Mouse (Mus musculus) embryonic facial prominence, embryonic 12.5 days (tissue): ENCODE measurements at regions not wholly inside any gene's neighbourhood (a gene's known extent, or its start where the extent isn't known, plus 50 kb on each side); places are given as distances from the start of the nearest gene placed in this dataset.

Source experiments
- ATAC-seq: fragments of 200-750 bp; cut with Nextera tagmentation; 2 replicates; pipeline ENCODE4 v1.8.0; 2017; ENCODE audit not compliant: insufficient number of reproducible peaks, insufficient read depth, low FRiP score, low TSS enrichment
- H3K27ac ChIP-seq: fragments of 300-500 bp; sonication (generic); 2 replicates; pipeline ENCODE4 v1.5.1; 2016; ENCODE audit warnings: mild to moderate bottlenecking
- H3K27me3 ChIP-seq: fragments of 300-500 bp; sonication (generic); 2 replicates; pipeline ENCODE4 v1.6.1; 2016; ENCODE audit warnings: mild to moderate bottlenecking, moderate library complexity
- H3K36me3 ChIP-seq: fragments of 300-500 bp; sonication (generic); 2 replicates; pipeline ENCODE4 v1.6.1; 2016; ENCODE audit warnings: mild to moderate bottlenecking
- H3K4me1 ChIP-seq: fragments of 300-500 bp; sonication (generic); 2 replicates; pipeline ENCODE4 v1.6.1; 2016
- H3K4me2 ChIP-seq: fragments of 300-500 bp; sonication (generic); replicated peaks from 2 replicates; pipeline ENCODE4 v1.6.1; 2016; ENCODE audit warnings: mild to moderate bottlenecking, moderate library complexity
- H3K4me3 ChIP-seq: fragments of 300-500 bp; sonication (generic); 2 replicates; pipeline ENCODE4 v1.5.1; 2016; ENCODE audit warnings: mild to moderate bottlenecking
- H3K9ac ChIP-seq: fragments of 300-500 bp; sonication (generic); 2 replicates; pipeline ENCODE4 v1.6.1; 2016; ENCODE audit warnings: mild to moderate bottlenecking, moderate library complexity
- H3K9me3 ChIP-seq: fragments of 300-500 bp; sonication (generic); 2 replicates; pipeline ENCODE4 v1.6.1; 2016; ENCODE audit warnings: mild to moderate bottlenecking, moderate library complexity
- WGBS: fragments of 180-500 bp; shearing (Covaris S2); methylation state at CpG from one replicate; pipeline ENCODE4 v1.1.7; 2016; 5-methylcytosine and 5-hydroxymethylcytosine counted together

DNA sequence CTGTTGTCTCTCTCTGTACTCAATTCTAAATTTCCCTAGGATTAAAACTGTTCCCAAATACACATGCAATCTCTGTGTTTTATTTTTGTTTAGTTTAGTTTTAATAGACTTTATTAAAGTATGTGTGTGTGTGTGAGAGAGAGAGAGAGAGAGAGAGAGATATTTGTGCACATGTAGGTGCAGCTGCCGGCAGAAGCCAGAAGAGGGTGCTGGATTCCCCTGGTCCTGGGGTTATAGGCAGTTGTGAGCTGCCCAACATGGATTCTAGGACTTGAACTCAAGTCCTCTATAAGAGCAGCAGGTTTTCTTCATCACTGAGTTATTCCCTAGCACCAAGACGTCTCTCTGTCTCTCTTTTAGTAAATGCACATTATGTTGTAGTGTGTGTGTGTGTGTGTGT is 64.7 kb upstream of the Slc22a12 start:
- H3K9ac ChIP-seq: no peak overlapping the region
- no peak overlapping the region for H3K4me2 ChIP-seq
- no peak overlapping the region for H3K4me3 ChIP-seq
- ATAC-seq: no peak
- WGBS: 86% methylated on average over 2 of the region's 2 CpGs
- H3K27ac ChIP-seq: no peak overlapping the region
- H3K27me3 ChIP-seq: no peaks in the 10 kb centered on the region
- no peaks in the 10 kb centered on the region for H3K36me3 ChIP-seq
- H3K4me1 ChIP-seq: no peaks in the 10 kb centered on the region
- H3K9me3 ChIP-seq: no peaks in the 10 kb centered on the region

DNA sequence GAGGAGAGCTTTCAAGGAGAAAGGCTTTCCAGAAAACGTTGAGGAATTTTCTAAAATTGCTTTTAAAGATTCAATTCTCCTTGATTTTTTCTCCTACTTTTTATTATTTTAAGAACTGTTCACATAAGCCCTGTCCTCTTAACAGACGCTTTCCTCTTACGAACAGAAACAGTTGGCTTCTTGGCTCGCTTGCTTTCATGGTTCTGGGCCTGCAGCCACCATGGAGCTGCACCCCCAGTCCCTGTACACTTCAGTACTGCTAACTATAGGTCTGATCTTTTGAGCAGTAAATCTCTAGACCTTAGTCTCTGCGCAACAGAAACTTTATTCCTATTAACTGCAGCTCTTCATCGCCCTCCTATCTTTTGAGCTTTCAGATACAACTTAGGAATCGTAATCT is 63.8 kb upstream of the Slc22a12 start:
- Histone ChIP-seq H3K4me3 (no peak overlapping the region), H3K4me2 (no peak overlapping the region), H3K9ac (no peak overlapping the region), H3K27ac (no peak overlapping the region), H3K9me3 (no peaks in the 10 kb centered on the region), H3K27me3 (no peaks in the 10 kb centered on the region), H3K36me3 (no peaks in the 10 kb centered on the region), H3K4me1 (no peaks in the 10 kb centered on the region)
- 86% methylated on average over 7 of the region's 7 CpGs for WGBS
- no peak for ATAC-seq

GRCm38 (mm10) chr19:6604702-6605101 is 61.9 kb upstream of the Slc22a12 start:
- WGBS: 55% methylated on average over 8 of the region's 8 CpGs
- Histone ChIP-seq H3K4me3 (no peak overlapping the region), H3K27me3 (no peaks in the 10 kb centered on the region), H3K9ac (no peak overlapping the region), H3K27ac (no peak overlapping the region), H3K4me1 (no peaks in the 10 kb centered on the region), H3K9me3 (no peaks in the 10 kb centered on the region), H3K4me2 (no peak overlapping the region), H3K36me3 (no peaks in the 10 kb centered on the region)
- ATAC-seq: no peak

- Histone ChIP-seq H3K27me3 (no peaks in the 10 kb centered on the region), H3K4me2 (no peak overlapping the region), H3K4me1 (no peaks in the 10 kb centered on the region), H3K36me3 (no peaks in the 10 kb centered on the region), H3K9ac (no peak overlapping the region), H3K27ac (no peak overlapping the region), H3K9me3 (no peaks in the 10 kb centered on the region), H3K4me3 (no peak overlapping the region)
- 40% methylated on average over 12 of the region's 12 CpGs for WGBS
- ATAC-seq: no peak
Observed at GRCm38 (mm10) chr19:6600873-6601530, 58.2 kb upstream of the Slc22a12 start.

GRCm38 (mm10) chr19:6599281-6599680 is 56.4 kb upstream of the Slc22a12 start:
- no peaks in the 10 kb centered on the region for H3K4me1 ChIP-seq
- H3K9ac ChIP-seq: no peak overlapping the region
- H3K4me2 ChIP-seq: no peak overlapping the region
- WGBS: 81% methylated on average over 3 of the region's 3 CpGs
- H3K27me3 ChIP-seq: no peaks in the 10 kb centered on the region
- H3K9me3 ChIP-seq: no peaks in the 10 kb centered on the region
- no peak for ATAC-seq
- H3K36me3 ChIP-seq: no peaks in the 10 kb centered on the region
- no peak overlapping the region for H3K27ac ChIP-seq
- H3K4me3 ChIP-seq: no peak overlapping the region

- no peak overlapping the region for H3K4me3 ChIP-seq
- H3K9me3 ChIP-seq: no peaks in the 10 kb centered on the region
- H3K9ac ChIP-seq: no peak overlapping the region
- no peaks in the 10 kb centered on the region for H3K36me3 ChIP-seq
- WGBS: 82% methylated on average over 3 of the region's 3 CpGs
- no peak for ATAC-seq
- no peak overlapping the region for H3K4me2 ChIP-seq
- no peaks in the 10 kb centered on the region for H3K4me1 ChIP-seq
- no peak overlapping the region for H3K27ac ChIP-seq
- H3K27me3 ChIP-seq: no peaks in the 10 kb centered on the region
Observed at GRCm38 (mm10) chr19:6598186-6598585, 55.4 kb upstream of the Slc22a12 start.

DNA sequence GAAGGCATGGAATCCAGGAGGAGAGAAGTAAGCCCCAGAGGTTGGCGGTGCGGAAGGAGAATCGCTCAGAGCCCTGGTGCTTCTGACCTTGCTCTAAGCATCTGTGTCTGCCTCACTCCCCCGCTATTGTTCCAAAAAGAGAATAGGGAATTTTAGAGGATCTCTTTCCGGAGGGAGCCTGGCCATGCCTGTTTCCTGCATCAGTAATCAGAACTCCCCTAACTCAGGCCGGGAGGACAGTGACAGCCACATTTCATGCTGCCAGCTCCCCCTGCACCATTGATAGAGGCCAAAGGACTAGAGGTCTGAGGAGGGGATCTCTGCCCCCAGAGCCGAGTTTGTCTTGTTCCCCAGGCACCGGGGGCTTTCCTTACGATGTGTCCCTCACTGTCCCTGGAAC is 53.0 kb upstream of the Slc22a12 start:
- Histone ChIP-seq H3K4me2 (no peak overlapping the region), H3K27ac (no peak overlapping the region), H3K9me3 (no peaks in the 10 kb centered on the region), H3K4me1 (no peaks in the 10 kb centered on the region), H3K27me3 (no peaks in the 10 kb centered on the region), H3K4me3 (no peak overlapping the region), H3K36me3 (no peaks in the 10 kb centered on the region), H3K9ac (no peak overlapping the region)
- WGBS: 57% methylated on average over 9 of the region's 9 CpGs
- ATAC-seq: no peak
